Mouse (Mus musculus) lung, postnatal 0 days (tissue): ENCODE results near the gene Tbc1d22a. TPM values are rescaled to one million over a fixed set of nuclear protein-coding genes. Genes with fewer than 3 reads are reported as not detected.

Experiments used
- ATAC-seq: fragments of 200-750 bp; cut with Nextera tagmentation; 2 replicates; pipeline ENCODE4 v1.8.0; 2017; ENCODE audit warnings: moderate library complexity
- DNase-seq: peaks from one replicate; pipeline ENCODE4 v3.0.0-alpha.2; 2016; ENCODE audit warnings: low spot score
- H3K27ac ChIP-seq: fragments of 300-500 bp; sonication (generic); 2 replicates; pipeline ENCODE4 v1.5.1; 2014; ENCODE audit warnings: antibody characterized with exemption, mild to moderate bottlenecking, low read length, mixed read lengths
- H3K27me3 ChIP-seq: fragments of 300-500 bp; sonication (generic); replicated peaks from 2 replicates; pipeline ENCODE4 v1.6.1; 2014; ENCODE audit warnings: low read length, mixed read lengths; ENCODE audit not compliant: insufficient read depth
- H3K36me3 ChIP-seq: fragments of 300-500 bp; sonication (generic); 2 replicates; pipeline ENCODE4 v1.6.1; 2014; ENCODE audit warnings: low read length, mixed read lengths; ENCODE audit not compliant: insufficient read depth
- H3K4me1 ChIP-seq: fragments of 300-500 bp; sonication (generic); 2 replicates; pipeline ENCODE4 v1.6.1; 2014; ENCODE audit warnings: antibody characterized with exemption, low read depth, low read length, mixed read lengths; ENCODE audit not compliant: insufficient read depth
- H3K4me2 ChIP-seq: fragments of 300-500 bp; sonication (generic); replicated peaks from 2 replicates; pipeline ENCODE4 v1.6.1; 2014; ENCODE audit warnings: low read depth, mild to moderate bottlenecking, low read length, moderate library complexity, mixed read lengths
- H3K4me3 ChIP-seq: fragments of 300-500 bp; sonication (generic); 2 replicates; pipeline ENCODE4 v1.5.1; 2014; ENCODE audit warnings: low read depth, low read length
- H3K9ac ChIP-seq: fragments of 300-500 bp; sonication (generic); replicated peaks from 2 replicates; pipeline ENCODE4 v1.6.1; 2014; ENCODE audit warnings: low read depth, mild to moderate bottlenecking
- H3K9me3 ChIP-seq: fragments of 300-500 bp; sonication (generic); 2 replicates; pipeline ENCODE4 v1.6.1; 2016; ENCODE audit warnings: low read length, mixed read lengths
- CTCF ChIP-seq: IDR thresholded peaks from 2 replicates; pipeline ENCODE4 v1.5.1; 2016; ENCODE audit warnings: antibody characterized with exemption, mild to moderate bottlenecking
- EP300 ChIP-seq: IDR thresholded peaks from 2 replicates; pipeline ENCODE4 v1.6.1; 2016; ENCODE audit warnings: antibody characterized with exemption, mild to moderate bottlenecking, control low read depth
- WGBS: fragments of 180-500 bp; shearing (Covaris S2); extraction: QIAGEN DNeasy Blood & Tissue Kit; methylation state at CpG from one replicate; pipeline ENCODE4 v1.1.7; 2014; 5-methylcytosine and 5-hydroxymethylcytosine counted together
- polyA plus RNA-seq: library from polyadenylated mRNA; unstranded; fragments of >200 nt; fragmentation: Nextera tagmentation; extraction: Ambion mirVana; gene quantifications from 2 replicates; pipeline ENCODE4 v1.2.1, GENCODE M21; 2015

Tbc1d22a gene
- polyA plus RNA-seq, 1 experiment from 2014 or later = 13.1 TPM

DNA sequence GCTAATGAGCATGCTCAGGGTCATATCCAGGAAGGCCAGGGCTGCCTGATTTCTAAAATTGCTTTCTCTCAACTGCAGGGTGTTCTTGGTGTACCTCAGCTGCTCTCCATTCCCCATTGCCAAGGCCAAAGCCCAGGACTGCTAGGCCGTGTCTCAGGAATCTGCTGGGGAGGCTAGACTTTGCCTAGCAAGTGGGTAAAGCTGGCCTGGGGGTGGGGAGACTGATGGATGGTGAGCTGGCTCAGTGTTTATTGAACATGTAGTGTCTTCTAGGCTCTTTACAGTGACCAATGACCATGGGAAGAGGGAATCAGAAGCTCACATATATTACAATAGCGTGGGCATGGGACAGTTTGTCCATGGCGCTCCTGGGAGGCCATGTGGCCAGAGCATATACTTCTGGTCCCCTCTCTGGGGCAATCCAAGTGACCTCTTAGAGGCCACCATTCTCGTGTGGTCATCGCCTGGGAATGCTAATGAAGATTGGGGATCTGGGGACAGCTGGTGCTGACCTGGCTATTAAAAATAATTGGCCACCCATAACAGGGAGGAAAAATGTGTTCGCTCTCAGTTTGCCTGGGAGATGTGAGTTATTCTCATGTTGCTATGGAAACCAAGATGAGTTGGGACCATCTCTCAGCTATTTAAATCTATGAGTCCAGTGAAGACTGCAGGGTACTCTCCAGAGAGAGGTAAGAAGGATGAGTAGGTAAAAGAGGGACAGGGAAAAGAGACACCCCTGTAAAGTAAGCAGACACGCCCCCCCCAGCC is 294.3 kb downstream of the Tbc1d22a start:
- DNase-seq = no peak
- WGBS = 75% methylated on average over 7 of the region's 7 CpGs
- TF ChIP-seq EP300 (no peak), CTCF (no peak)

DNA sequence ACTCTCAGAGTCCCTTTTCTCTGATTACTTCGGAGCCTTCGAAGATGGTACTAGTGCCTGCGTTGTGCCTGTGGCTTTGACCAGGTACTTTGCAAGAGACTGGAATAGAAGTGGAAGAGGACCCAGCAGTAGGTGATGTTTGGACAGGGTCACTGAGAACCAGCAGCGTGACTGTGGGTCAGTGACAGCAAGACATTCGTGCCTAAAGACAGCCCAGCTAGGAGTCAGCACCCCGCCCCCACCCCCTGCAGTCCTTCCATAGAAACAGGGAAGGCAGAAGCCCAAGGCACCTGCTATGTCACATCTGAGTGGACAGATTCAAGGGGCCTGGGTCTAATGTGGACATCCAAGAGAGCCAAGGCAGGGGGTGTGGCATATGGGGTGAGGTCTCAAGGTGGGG is 295.3 kb downstream of the Tbc1d22a start:
- H3K4me1 ChIP-seq = no peaks in the 10 kb centered on the region
- H3K36me3 ChIP-seq = no peaks in the 10 kb centered on the region
- no peak overlapping the region for H3K4me2 ChIP-seq
- TF ChIP-seq EP300 (no peak), CTCF (no peak)
- DNase-seq (no peak), ATAC-seq (no peak)
- H3K27me3 ChIP-seq = no peaks in the 10 kb centered on the region
- H3K27ac ChIP-seq = no peak overlapping the region
- WGBS = 73% methylated on average over 6 of the region's 6 CpGs
- no peak overlapping the region for H3K9ac ChIP-seq
- H3K9me3 ChIP-seq = no peaks in the 10 kb centered on the region
- no peak overlapping the region for H3K4me3 ChIP-seq

More for the DNA sequence above, 294.3 kb downstream of the Tbc1d22a start:
- Histone ChIP-seq H3K4me1 (no peaks in the 10 kb centered on the region), H3K4me2 (no peak overlapping the region), H3K27me3 (no peaks in the 10 kb centered on the region), H3K9me3 (no peaks in the 10 kb centered on the region), H3K27ac (no peak overlapping the region), H3K9ac (no peak overlapping the region), H3K4me3 (no peak overlapping the region), H3K36me3 (no peaks in the 10 kb centered on the region)
- ATAC-seq = no peak

DNA sequence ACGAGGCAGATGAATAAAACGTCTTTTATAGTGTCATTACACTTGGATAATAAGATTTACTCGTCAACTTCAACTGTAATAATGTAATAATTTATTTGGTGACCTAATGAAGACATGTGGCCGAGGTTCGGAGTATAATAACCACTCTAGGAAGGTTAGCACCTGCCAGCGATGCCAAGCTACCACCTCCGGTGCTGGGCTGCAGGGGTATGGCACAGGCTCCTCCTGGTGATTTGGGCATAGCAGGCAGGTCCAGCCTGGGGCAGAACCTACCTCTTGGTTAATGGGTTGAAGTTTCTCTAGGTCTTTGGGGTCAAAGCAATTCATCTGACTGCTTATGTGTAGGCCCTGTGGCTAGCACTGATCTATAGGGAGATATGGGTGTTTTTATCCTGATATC is 296.9 kb downstream of the Tbc1d22a start:
- Histone ChIP-seq H3K27me3 (no peaks in the 10 kb centered on the region), H3K9ac (no peak overlapping the region), H3K4me3 (no peak overlapping the region), H3K4me2 (no peak overlapping the region), H3K36me3 (no peaks in the 10 kb centered on the region), H3K9me3 (no peaks in the 10 kb centered on the region), H3K4me1 (no peaks in the 10 kb centered on the region), H3K27ac (no peak overlapping the region)
- DNase-seq (no peak), ATAC-seq (no peak)
- TF ChIP-seq CTCF (no peak), EP300 (no peak)
- WGBS = 73% methylated on average over 7 of the region's 7 CpGs

DNA sequence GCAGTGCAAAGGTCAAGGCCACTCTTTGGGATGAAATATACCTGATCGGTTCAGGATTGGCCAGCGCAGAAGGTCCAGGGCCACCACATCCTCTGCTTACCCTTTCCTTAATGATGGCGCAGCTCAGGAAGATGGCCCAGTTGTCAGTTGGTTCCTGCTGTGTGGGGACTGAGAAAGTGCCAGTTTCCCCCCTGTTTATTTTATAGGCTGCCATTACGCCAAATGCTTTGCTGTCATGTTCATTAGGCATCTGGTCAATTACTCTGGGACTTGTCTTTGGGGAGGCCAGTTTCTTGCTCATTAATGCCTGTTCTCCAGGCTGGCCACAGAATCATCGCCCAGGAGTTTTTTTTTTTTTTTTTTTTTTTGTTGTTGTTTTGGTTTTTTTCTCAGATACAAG is 299.1 kb downstream of the Tbc1d22a start:
- no peak for TF ChIP-seq CTCF
- TF ChIP-seq EP300 = no peak
- Histone ChIP-seq H3K9ac (no peak overlapping the region), H3K9me3 (no peaks in the 10 kb centered on the region), H3K4me2 (no peak overlapping the region), H3K27ac (no peak overlapping the region), H3K36me3 (no peaks in the 10 kb centered on the region), H3K27me3 (no peaks in the 10 kb centered on the region), H3K4me3 (no peak overlapping the region), H3K4me1 (no peaks in the 10 kb centered on the region)
- no peak for DNase-seq
- no peak for ATAC-seq
- WGBS = 86% methylated on average over 5 of the region's 5 CpGs

DNA sequence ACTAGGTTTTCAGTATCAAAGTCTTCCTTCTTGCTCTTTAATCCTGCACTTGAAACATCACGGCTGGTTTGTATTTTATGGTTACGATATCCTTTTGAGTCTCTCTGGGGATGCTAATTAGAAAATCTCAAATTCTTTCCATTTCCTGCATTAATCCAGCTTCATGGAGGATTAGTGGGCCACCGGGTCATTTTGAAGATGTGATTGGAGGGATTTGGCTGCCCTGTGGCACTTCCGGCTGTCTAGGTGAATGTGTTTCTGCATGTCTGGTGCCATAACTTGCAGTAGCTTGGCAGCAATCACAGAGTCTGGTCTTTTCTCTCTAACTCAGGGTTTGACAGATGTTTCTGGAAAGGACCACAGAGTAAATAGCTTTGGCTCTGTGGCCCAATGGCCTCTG is 305.9 kb downstream of the Tbc1d22a start:
- WGBS = 87% methylated on average over 4 of the region's 4 CpGs
- no peak overlapping the region for H3K9ac ChIP-seq
- ATAC-seq = no peak

DNA sequence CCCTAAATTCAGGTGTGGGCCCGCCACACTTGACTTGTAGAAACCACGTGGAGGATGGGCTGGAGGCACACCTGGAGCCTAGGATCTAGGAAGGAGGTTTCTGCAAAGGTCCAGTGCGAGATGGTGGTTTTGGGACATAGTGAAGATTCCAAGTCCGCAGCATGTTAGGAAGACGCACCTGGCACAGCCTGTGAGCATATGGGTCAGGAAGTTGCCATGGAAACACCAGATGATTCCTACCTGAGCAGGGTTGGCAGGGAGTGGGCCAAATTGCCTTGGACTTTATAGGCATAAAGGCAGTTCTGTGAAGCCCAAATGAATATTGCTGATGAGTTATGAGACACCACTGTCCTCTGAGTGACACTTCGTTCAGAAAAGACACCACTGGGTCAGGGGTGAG is 321.1 kb downstream of the Tbc1d22a start:
- Histone ChIP-seq H3K27ac (no peak overlapping the region), H3K4me3 (no peak overlapping the region), H3K4me1 (no peaks in the 10 kb centered on the region), H3K9ac (no peak overlapping the region), H3K9me3 (no peaks in the 10 kb centered on the region), H3K27me3 (no peaks in the 10 kb centered on the region), H3K4me2 (no peak overlapping the region), H3K36me3 (no peaks in the 10 kb centered on the region)
- no peak for TF ChIP-seq CTCF
- TF ChIP-seq EP300 = no peak
- 62% methylated on average over 6 of the region's 6 CpGs for WGBS
- no peak for DNase-seq
- ATAC-seq = no peak

More for the DNA sequence above, 305.9 kb downstream of the Tbc1d22a start:
- no peaks in the 10 kb centered on the region for H3K4me1 ChIP-seq
- H3K27me3 ChIP-seq = no peaks in the 10 kb centered on the region
- TF ChIP-seq EP300 (no peak), CTCF (no peak)
- no peak overlapping the region for H3K27ac ChIP-seq
- H3K9me3 ChIP-seq = no peaks in the 10 kb centered on the region
- H3K4me2 ChIP-seq = no peak overlapping the region
- no peaks in the 10 kb centered on the region for H3K36me3 ChIP-seq
- no peak overlapping the region for H3K4me3 ChIP-seq
- no peak for DNase-seq
